Comparison of ENCODE assay signal across 34 mouse cellular contexts in genomic region chr2:140389525-140389924, GRCm38 (mm10). TPM values are rescaled to one million over a fixed set of nuclear protein-coding genes. Genes with fewer than 3 reads are reported as not detected.
DNase-seq lines count a peak whose midpoint lies in the region; ATAC-seq and TF ChIP-seq lines count a peak whose summit lies in the region.
"Had no signal": no experiment of that assay in that cellular context is flagged by ENCODE, and none has a peak within 500 bp of the region (broad histone marks: within the 10 kb centered on the region; RNA-seq: fewer than 3 reads in every experiment).

TSS of gene Sel1l2 (minus strand) at chr2:140389706.

- no peaks in the 10 kb centered on the region for H3K4me1 ChIP-seq in midbrain, embryonic 14.5 days (ENCODE audit: control insufficient read depth, insufficient read depth, low read length)
- no peaks in the 10 kb centered on the region for H3K4me1 ChIP-seq in midbrain, embryonic 13.5 days (replicated peaks)
- H3K4me1 ChIP-seq in thymus, adult 2 months (replicated peaks; ENCODE audit: control insufficient read depth, insufficient read depth, low read length), result no peaks in the 10 kb centered on the region
- H3K4me1 ChIP-seq: heart, embryonic 10.5 days; limb, embryonic 13.5 days had no signal

- H3K27ac ChIP-seq in midbrain, embryonic 14.5 days (replicated peaks; ENCODE audit: low read depth, low read length), result no peak within 1 kb of the TSS
- H3K27ac ChIP-seq in midbrain, embryonic 13.5 days, result no peak within 1 kb of the TSS
- no peak within 1 kb of the TSS for H3K27ac ChIP-seq in thymus, adult 2 months (ENCODE audit: control insufficient read depth, insufficient read depth, low read length)
- H3K27ac ChIP-seq: forebrain, embryonic 10.5 days; gastrocnemius, adult 2 months; heart, embryonic 10.5 days; hindbrain, embryonic 15.5 days; layer of hippocampus, adult 2 months; limb, embryonic 13.5 days; liver, embryonic 12.5 days; stomach, postnatal 0 days had no signal

- ATAC-seq in midbrain, embryonic 14.5 days (ENCODE audit: low FRiP score, low TSS enrichment), result no peak
- ATAC-seq in midbrain, embryonic 13.5 days, result no peak
- ATAC-seq: liver, embryonic 12.5 days had no signal

- no peak for TF ChIP-seq POLR2A in thymus, adult 2 months (IDR thresholded peaks at IDR 0.05; ENCODE audit: control insufficient read depth, extremely low read depth, insufficient read depth, low read length, poor library complexity)

- no peak for TF ChIP-seq CTCF in thymus, adult 2 months (IDR thresholded peaks at IDR 0.05; ENCODE audit: borderline replicate concordance, control insufficient read depth, extremely low read depth, insufficient read depth, low read length, poor library complexity)

- 26% methylated on average over 4 of the region's 4 CpGs for WGBS in midbrain, embryonic 14.5 days
- WGBS in midbrain, embryonic 13.5 days, result 23% methylated on average over 4 of the region's 4 CpGs
- 49% methylated on average over 4 of the region's 4 CpGs for WGBS in thymus, adult 2 months

- H3K9ac ChIP-seq in midbrain, embryonic 14.5 days (replicated peaks; ENCODE audit: low read length), result no peak within 1 kb of the TSS
- no peak within 1 kb of the TSS for H3K9ac ChIP-seq in midbrain, embryonic 13.5 days (replicated peaks)
- H3K9ac ChIP-seq: hindbrain, embryonic 15.5 days; limb, embryonic 13.5 days; liver, embryonic 12.5 days had no signal

- H3K9me3 ChIP-seq in midbrain, embryonic 14.5 days (ENCODE audit: control insufficient read depth, low read length), result no peaks in the 10 kb centered on the region
- no peaks in the 10 kb centered on the region for H3K9me3 ChIP-seq in midbrain, embryonic 13.5 days
- H3K9me3 ChIP-seq: forebrain, embryonic 10.5 days; heart, embryonic 10.5 days; hindbrain, embryonic 15.5 days; limb, embryonic 13.5 days; liver, embryonic 12.5 days; megakaryocyte, embryonic 14.5 days had no signal

- no peak within 1 kb of the TSS for H3K4me2 ChIP-seq in midbrain, embryonic 14.5 days (ENCODE audit: low read length)
- H3K4me2 ChIP-seq in midbrain, embryonic 13.5 days (replicated peaks), result no peak within 1 kb of the TSS
- H3K4me2 ChIP-seq: hindbrain, embryonic 15.5 days; limb, embryonic 13.5 days; liver, embryonic 12.5 days had no signal

- no peak within 1 kb of the TSS for H3K4me3 ChIP-seq in midbrain, embryonic 14.5 days (replicated peaks; ENCODE audit: low read depth, low read length)
- no peak within 1 kb of the TSS for H3K4me3 ChIP-seq in midbrain, embryonic 13.5 days (replicated peaks)
- no peak within 1 kb of the TSS for H3K4me3 ChIP-seq in thymus, adult 2 months (ENCODE audit: control insufficient read depth, insufficient read depth, low read length)
- H3K4me3 ChIP-seq: forebrain, embryonic 10.5 days; gastrocnemius, adult 2 months; heart, embryonic 10.5 days; hindbrain, embryonic 15.5 days; layer of hippocampus, adult 2 months; limb, embryonic 13.5 days; liver, embryonic 12.5 days; megakaryocyte, embryonic 14.5 days had no signal

- H3K36me3 ChIP-seq in midbrain, embryonic 14.5 days (ENCODE audit: control insufficient read depth, insufficient read depth, low read length), result no peaks in the 10 kb centered on the region
- no peaks in the 10 kb centered on the region for H3K36me3 ChIP-seq in midbrain, embryonic 13.5 days
- H3K36me3 ChIP-seq in thymus, adult 2 months (ENCODE audit: control insufficient read depth, insufficient read depth, low read length), result no peaks in the 10 kb centered on the region
- H3K36me3 ChIP-seq: forebrain, embryonic 10.5 days; heart, embryonic 10.5 days; hindbrain, embryonic 15.5 days; limb, embryonic 13.5 days; liver, embryonic 12.5 days had no signal

- DNase-seq in midbrain, embryonic 14.5 days, result peak; percentile 32
- DNase-seq in brain, adult 2 months (ENCODE audit: low read depth, low spot score), result peak; percentile 11
- peak; percentile 50 for DNase-seq in embryo, embryonic 11 days
- no peak for DNase-seq in left cerebral cortex, adult 8-10 months (ENCODE audit: low spot score in 2 of 2)
- DNase-seq in thymus, adult 2 months, result no peak
- no peak for DNase-seq in layer of hippocampus, adult 11-12 months (ENCODE audit: low spot score)
- DNase-seq: adrenal gland, postnatal 14 days; cerebellum, adult 9-10 months; gastrocnemius, adult 2 months; heart, postnatal 4 days; kidney, adult 8-10 months; kidney, postnatal 10 days; lung, adult 18-20 months; right cerebral cortex, postnatal 14 days; thymus, postnatal 14 days had no signal

- no peaks in the 10 kb centered on the region for H3K27me3 ChIP-seq in midbrain, embryonic 14.5 days (ENCODE audit: control insufficient read depth, insufficient read depth, low read length)
- H3K27me3 ChIP-seq in midbrain, embryonic 13.5 days, result no peaks in the 10 kb centered on the region
- no peaks in the 10 kb centered on the region for H3K27me3 ChIP-seq in thymus, adult 2 months (ENCODE audit: control insufficient read depth, insufficient read depth, low read length)
- H3K27me3 ChIP-seq: hindbrain, embryonic 15.5 days; limb, embryonic 13.5 days; liver, embryonic 12.5 days; megakaryocyte, embryonic 14.5 days had no signal

RNA-seq across cellular contexts. Expression of gene Sel1l2, which starts in this region (rescaled TPM):
- not detected in 2 replicates for polyA plus RNA-seq in midbrain, embryonic 14.5 days (2014; fragmentation: Nextera tagmentation; extraction: Ambion mirVana)
- not detected in 2 replicates for polyA plus RNA-seq in midbrain, embryonic 13.5 days (2015; fragmentation: Nextera tagmentation; extraction: Ambion mirVana)
- total RNA-seq in left cerebral cortex, adult 8-10 months (2022), result not detected
- polyA plus RNA-seq in thymus, adult 2 months (2012; rRNA removed), result 0.05 TPM in 1 of 2 replicates, not detected in the other
- total RNA-seq: adrenal gland, postnatal 14 days; gastrocnemius, postnatal 4 days; heart, postnatal 4 days; layer of hippocampus, adult 2 months; layer of hippocampus, postnatal 25 days; left cerebral cortex, postnatal 14 days; monocyte, adult 5-6 weeks; neutrophil, adult 5-6 weeks had no signal
- polyA plus RNA-seq: C2C12; cortical plate, adult 2 months; forebrain, embryonic 10.5 days; frontal cortex, adult 2 months; heart, embryonic 10.5 days; heart, embryonic 16.5 days; hindbrain, embryonic 15.5 days; intestine, embryonic 14.5 days; limb, embryonic 13.5 days; liver, embryonic 12.5 days; stomach, postnatal 0 days had no signal

Comparison
In these comparisons a context has a peak if more than half of its experiments do, and no peak if none do; other contexts are left out.
1. Peak in DNase-seq in midbrain, embryonic 14.5 days; RNA of the gene not detected or under 1 TPM.
2. DNase-seq: peak in brain, adult 2 months (single experiment) and embryo, embryonic 11 days (single experiment); none in left cerebral cortex, adult 8-10 months (0 of 2), thymus, adult 2 months (single experiment) and layer of hippocampus, adult 11-12 months (single experiment).